Mouse (Mus musculus) lung, embryonic 15.5 days (tissue): ENCODE data around the gene Elovl7. TPM values are rescaled to one million over a fixed set of nuclear protein-coding genes. Genes with fewer than 3 reads are reported as not detected.

Experiments
- ATAC-seq: fragments of 200-750 bp; cut with Nextera tagmentation; 2 replicates; pipeline ENCODE4 v1.8.0; 2017; ENCODE audit warnings: moderate number of reproducible peaks, borderline replicate concordance; ENCODE audit not compliant: low FRiP score, low TSS enrichment; ENCODE audit errors: extremely low read depth
- H3K27ac ChIP-seq: fragments of 300-500 bp; sonication (generic); 2 replicates; pipeline ENCODE4 v1.5.1; 2015; ENCODE audit warnings: moderate library complexity, mild to moderate bottlenecking, inconsistent platforms
- H3K27me3 ChIP-seq: fragments of 300-500 bp; sonication (generic); 2 replicates; pipeline ENCODE4 v1.6.1; 2015; ENCODE audit warnings: inconsistent platforms
- H3K36me3 ChIP-seq: fragments of 300-500 bp; sonication (generic); 2 replicates; pipeline ENCODE4 v1.6.1; 2015; ENCODE audit warnings: inconsistent platforms
- H3K4me1 ChIP-seq: fragments of 300-500 bp; sonication (generic); 2 replicates; pipeline ENCODE4 v1.6.1; 2015; ENCODE audit warnings: inconsistent platforms
- H3K4me2 ChIP-seq: fragments of 300-500 bp; sonication (generic); 2 replicates; pipeline ENCODE4 v1.6.1; 2015; ENCODE audit warnings: inconsistent platforms, mild to moderate bottlenecking, moderate library complexity
- H3K4me3 ChIP-seq: fragments of 300-500 bp; sonication (generic); 2 replicates; pipeline ENCODE4 v1.5.1; 2015; ENCODE audit warnings: mild to moderate bottlenecking, inconsistent platforms
- H3K9ac ChIP-seq: fragments of 300-500 bp; sonication (generic); 2 replicates; pipeline ENCODE4 v1.6.1; 2015; ENCODE audit warnings: inconsistent platforms
- H3K9me3 ChIP-seq: fragments of 300-500 bp; sonication (generic); 2 replicates; pipeline ENCODE4 v1.6.1; 2016; ENCODE audit warnings: inconsistent platforms
- WGBS: fragments of 180-500 bp; shearing (Covaris S2); methylation state at CpG from one replicate; pipeline ENCODE4 v1.1.7; 2015; 5-methylcytosine and 5-hydroxymethylcytosine counted together
- polyA plus RNA-seq: library from polyadenylated mRNA; unstranded; fragments of >200 nt; fragmentation: Nextera tagmentation; extraction: Ambion mirVana; gene quantifications from 2 replicates; pipeline ENCODE4 v1.2.1, GENCODE M21; 2015

The Elovl7 gene
- polyA plus RNA-seq, 1 experiment from 2014 or later, result 11.5 TPM

DNA sequence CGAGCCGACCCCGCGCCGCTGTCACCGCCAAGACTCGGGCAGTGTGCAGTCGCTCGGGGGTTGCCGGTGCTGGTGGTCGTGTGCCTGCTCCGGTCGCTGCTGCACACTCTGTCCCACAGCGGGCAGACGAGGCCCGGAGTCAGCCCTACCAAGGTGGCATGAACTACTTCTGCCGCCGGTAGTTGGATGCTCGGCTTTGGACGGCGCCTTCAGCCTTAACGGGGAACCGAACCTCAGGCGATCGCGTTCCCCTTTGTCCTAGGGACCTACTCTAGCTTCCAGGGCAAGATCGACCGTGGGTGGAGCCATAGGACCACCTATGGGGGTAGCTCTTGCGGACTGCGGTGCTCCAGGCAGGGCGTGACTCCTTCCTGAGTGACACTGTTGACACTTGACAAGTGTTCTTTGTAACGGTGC is 102.3 kb downstream of the Elovl7 start:
- Histone ChIP-seq H3K27me3 (no peaks in the 10 kb centered on the region), H3K4me2 (peak overlapping the region; percentile 94), H3K4me1 (peaks cover 17% of the 10 kb centered on the region), H3K4me3 (peak overlapping the region; percentile 92), H3K36me3 (no peaks in the 10 kb centered on the region), H3K9ac (peak overlapping the region; percentile 68), H3K9me3 (no peaks in the 10 kb centered on the region), H3K27ac (peak overlapping the region; percentile 87)
- peak; percentile 62 for ATAC-seq
- 0% methylated on average over 32 of the region's 32 CpGs for WGBS

DNA sequence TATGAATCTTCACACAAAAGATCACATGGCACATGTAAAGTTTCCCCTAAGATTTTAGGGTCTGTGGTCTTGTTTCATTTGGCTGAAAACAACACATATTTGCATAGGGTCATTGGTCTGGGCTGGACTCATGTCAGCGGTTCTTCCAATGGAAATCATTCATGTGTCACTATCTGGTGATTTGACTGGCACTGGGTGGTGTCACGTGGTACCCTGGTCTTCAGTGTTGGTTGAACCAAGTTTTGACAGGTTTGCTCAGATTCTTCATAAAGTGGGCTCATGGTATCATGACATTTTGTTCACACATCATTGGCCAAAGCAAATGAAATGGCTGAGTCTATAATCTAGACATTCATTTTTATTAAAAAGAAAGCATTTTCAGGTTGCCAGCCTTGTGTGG is 103.2 kb downstream of the Elovl7 start:
- 78% methylated on average over 2 of the region's 2 CpGs for WGBS
- Histone ChIP-seq H3K9ac (no peak overlapping the region), H3K9me3 (no peaks in the 10 kb centered on the region), H3K36me3 (no peaks in the 10 kb centered on the region), H3K4me3 (peak overlapping the region; percentile 92), H3K4me1 (peaks cover 17% of the 10 kb centered on the region), H3K27ac (no peak overlapping the region), H3K27me3 (no peaks in the 10 kb centered on the region), H3K4me2 (peak overlapping the region; percentile 94)
- no peak for ATAC-seq

DNA sequence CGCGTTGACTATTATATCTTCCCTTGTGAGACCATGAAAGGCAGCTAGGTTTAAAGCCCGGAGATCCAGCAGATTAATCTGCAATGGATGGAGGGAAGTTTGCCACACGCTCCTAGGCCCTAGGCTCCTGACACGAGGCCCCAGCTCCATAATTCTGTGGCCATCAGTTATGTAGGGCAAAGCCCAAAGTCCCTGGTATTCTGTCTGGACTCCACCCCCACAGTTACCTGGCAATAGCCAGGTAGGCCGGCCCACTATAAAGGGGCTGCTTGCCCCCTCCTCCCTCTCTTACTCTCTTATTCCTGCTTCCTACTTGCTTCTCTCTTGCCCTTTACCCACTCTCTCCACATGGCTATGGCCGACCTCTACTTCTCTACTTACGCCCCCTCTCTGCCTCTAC is 104.8 kb downstream of the Elovl7 start:
- WGBS, result 94% methylated on average over 8 of the region's 8 CpGs

DNA sequence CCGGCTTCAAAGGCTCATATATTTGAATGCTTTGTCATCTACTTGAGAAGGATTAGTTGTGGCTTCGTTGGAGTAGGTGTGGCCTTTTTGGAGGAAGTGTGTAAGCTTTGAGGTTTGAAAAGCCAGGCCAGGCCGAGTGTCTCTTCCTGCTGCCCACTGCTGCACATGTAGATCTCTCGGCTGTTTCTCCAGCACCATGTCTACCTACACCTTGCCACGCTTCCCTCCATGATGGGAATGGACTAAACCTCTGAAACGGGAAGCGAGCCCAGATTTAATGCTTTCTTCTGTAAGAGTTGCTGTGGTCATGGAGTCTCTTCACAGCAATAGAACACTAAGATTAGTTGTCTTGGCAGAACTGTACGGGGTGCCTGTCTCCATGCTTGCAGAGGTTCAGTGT is 106.0 kb downstream of the Elovl7 start:
- Histone ChIP-seq H3K36me3 (peaks cover 10% of the 10 kb centered on the region; the same call in 1 of the 2 replicates), H3K9me3 (no peaks in the 10 kb centered on the region), H3K27ac (no peak overlapping the region), H3K9ac (no peak overlapping the region), H3K27me3 (no peaks in the 10 kb centered on the region), H3K4me3 (no peak overlapping the region), H3K4me2 (no peak overlapping the region), H3K4me1 (peaks cover 15% of the 10 kb centered on the region)
- no peak for ATAC-seq
- 84% methylated on average over 8 of the region's 8 CpGs for WGBS

More for the DNA sequence above, 104.8 kb downstream of the Elovl7 start:
- no peak overlapping the region for H3K9ac ChIP-seq
- no peak for ATAC-seq
- no peak overlapping the region for H3K27ac ChIP-seq
- H3K4me3 ChIP-seq, result no peak overlapping the region
- H3K4me2 ChIP-seq, result no peak overlapping the region
- peaks cover 3% of the 10 kb centered on the region; the same call in 1 of the 2 replicates for H3K36me3 ChIP-seq
- no peaks in the 10 kb centered on the region for H3K9me3 ChIP-seq
- H3K27me3 ChIP-seq, result no peaks in the 10 kb centered on the region
- H3K4me1 ChIP-seq, result peaks cover 17% of the 10 kb centered on the region

DNA sequence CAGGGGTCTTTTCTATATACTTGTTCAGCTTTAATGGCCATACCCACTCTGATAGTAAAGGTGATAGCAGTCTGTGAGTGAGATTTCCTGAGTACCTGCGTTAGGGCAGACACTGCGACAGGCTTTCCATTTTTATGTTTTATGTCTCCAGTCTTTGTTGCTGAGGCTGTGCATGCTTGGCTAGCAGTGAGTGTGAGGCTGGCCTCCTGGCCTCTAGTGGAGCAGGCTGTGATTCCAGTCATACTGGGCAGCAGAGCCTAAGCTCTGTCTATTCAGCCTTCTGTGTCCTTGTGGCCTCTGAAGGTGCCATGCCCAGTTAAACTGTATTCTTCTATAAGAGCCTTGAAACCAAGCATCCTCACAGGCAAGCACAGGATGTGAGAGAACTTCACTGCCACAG is 108.3 kb downstream of the Elovl7 start:
- Histone ChIP-seq H3K4me2 (no peak overlapping the region), H3K27ac (no peak overlapping the region), H3K27me3 (no peaks in the 10 kb centered on the region), H3K4me3 (no peak overlapping the region), H3K4me1 (no peaks in the 10 kb centered on the region), H3K9me3 (no peaks in the 10 kb centered on the region), H3K9ac (no peak overlapping the region), H3K36me3 (peaks cover 26% of the 10 kb centered on the region; the same call in 1 of the 2 replicates)
- WGBS, result 82% methylated on average over 2 of the region's 2 CpGs
- ATAC-seq, result no peak

DNA sequence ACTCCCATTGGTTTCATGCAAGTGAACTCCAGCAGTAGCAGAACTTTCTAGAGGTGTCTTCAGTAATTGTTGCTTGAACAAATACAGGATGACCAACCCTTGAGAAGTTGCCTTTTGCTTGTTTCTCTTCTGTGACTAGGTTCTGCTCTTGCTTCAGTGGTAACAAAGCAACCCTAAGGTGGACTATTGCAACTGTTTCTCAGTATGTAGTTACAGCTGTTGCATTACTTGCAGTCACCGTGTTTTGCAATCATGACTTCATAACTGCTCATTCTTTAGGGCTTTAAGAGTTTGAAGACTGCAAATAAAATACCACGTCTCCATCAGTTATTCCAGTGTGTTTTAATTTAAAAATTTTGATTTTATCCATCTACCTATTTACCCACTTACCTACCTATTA is 109.1 kb downstream of the Elovl7 start:
- peaks cover 26% of the 10 kb centered on the region; the same call in 1 of the 2 replicates for H3K36me3 ChIP-seq
- no peak overlapping the region for H3K9ac ChIP-seq
- no peak overlapping the region for H3K27ac ChIP-seq
- 89% methylated on average over 2 of the region's 2 CpGs for WGBS
- no peaks in the 10 kb centered on the region for H3K4me1 ChIP-seq
- H3K4me3 ChIP-seq, result no peak overlapping the region
- ATAC-seq, result no peak
- no peak overlapping the region for H3K4me2 ChIP-seq
- H3K9me3 ChIP-seq, result no peaks in the 10 kb centered on the region
- H3K27me3 ChIP-seq, result no peaks in the 10 kb centered on the region

DNA sequence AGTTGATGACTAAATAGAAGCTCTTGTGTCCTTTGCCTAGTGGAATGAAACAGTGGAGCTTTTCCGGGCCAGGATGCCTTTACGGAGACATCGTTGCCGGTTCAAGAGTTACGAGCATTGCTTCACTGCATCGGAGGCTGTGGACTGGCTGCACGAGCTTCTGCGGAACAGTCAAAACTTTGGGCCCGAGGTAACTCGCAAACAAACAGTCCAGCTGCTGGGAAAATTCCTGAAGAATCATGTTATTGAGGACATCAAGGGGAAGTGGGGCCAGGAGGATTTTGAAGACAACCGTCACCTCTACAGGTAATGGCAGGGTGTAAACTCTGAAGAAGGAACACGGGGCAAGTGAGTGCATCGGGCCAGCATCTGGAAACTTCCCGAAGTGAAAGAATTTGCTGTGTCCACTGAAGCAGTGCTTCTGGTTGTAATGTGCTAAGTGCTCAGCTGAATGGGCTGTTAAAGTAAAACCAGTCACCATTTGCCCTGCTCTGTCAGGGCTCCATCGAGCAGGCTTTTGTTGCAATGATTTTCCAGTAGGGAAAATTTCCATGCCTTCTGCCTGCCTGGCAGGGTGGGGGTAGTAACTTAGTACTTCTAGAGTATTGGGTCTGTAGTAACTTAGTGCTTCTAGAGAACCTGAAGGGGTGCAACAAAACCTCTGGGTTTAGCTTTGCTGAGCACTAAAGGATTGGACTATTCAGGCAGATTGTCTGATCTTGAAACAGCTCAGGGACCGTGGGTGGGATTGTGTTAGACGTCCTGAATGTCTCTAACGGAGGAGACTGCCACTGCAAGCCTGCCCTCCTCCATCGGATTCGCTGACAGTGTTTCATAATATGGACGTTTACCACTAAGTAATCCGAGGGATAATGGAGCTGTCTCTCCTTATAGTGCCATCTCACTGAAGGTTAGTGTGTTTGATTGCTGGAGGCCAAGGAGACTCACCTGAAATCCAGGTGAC is 109.9 kb downstream of the Elovl7 start:
- no peak for ATAC-seq
- H3K4me3 ChIP-seq, result no peak overlapping the region
- no peaks in the 10 kb centered on the region for H3K9me3 ChIP-seq
- WGBS, result 90% methylated on average over 22 of the region's 22 CpGs
- H3K36me3 ChIP-seq, result peaks cover 26% of the 10 kb centered on the region; the same call in 1 of the 2 replicates
- H3K27ac ChIP-seq, result no peak overlapping the region
- no peaks in the 10 kb centered on the region for H3K27me3 ChIP-seq
- no peaks in the 10 kb centered on the region for H3K4me1 ChIP-seq
- no peak overlapping the region for H3K9ac ChIP-seq
- no peak overlapping the region for H3K4me2 ChIP-seq

DNA sequence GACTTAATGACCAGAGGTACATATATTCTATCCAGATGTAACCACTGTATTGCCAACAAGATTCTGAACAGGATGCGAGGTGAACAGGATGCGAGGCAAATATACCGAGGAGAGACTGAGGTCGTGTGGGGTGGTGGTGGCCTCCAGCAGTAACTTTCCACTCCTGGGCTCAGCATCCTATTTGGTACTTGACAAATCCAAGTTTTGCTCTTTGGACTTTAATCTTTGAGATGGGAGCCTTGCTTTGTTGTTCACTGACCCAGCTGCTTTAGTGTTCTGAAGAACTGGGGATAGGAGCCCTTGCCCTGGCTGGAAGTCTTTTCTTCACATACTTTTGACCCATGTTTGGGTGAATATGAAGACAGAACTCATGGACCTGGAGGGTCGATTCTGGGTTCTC is 111.7 kb downstream of the Elovl7 start:
- no peaks in the 10 kb centered on the region for H3K27me3 ChIP-seq
- no peaks in the 10 kb centered on the region for H3K4me1 ChIP-seq
- no peak overlapping the region for H3K27ac ChIP-seq
- no peaks in the 10 kb centered on the region for H3K9me3 ChIP-seq
- WGBS, result 80% methylated on average over 5 of the region's 5 CpGs
- no peak overlapping the region for H3K4me2 ChIP-seq
- peaks cover 26% of the 10 kb centered on the region; the same call in 1 of the 2 replicates for H3K36me3 ChIP-seq
- ATAC-seq, result no peak
- no peak overlapping the region for H3K4me3 ChIP-seq
- H3K9ac ChIP-seq, result no peak overlapping the region

DNA sequence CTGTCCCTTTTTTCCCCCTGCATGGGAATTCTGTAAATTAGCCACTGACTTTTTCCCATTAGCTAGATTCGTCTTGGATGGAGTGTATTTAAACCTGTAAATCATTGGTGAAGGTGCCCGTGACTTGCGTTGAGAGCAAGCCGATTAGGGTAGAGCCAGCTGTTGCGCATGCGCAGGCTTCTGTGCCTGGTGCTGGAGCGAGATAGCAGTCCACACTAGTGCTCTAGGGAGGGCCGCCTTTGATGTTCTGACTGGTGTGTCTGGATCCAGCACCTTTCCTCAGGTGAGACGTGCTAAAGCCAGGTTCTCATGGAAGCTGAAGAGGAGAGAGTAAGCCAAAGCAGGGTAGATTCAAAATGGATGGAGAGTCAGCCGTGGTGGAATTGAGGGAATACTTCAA is 112.1 kb downstream of the Elovl7 start:
- H3K27me3 ChIP-seq, result no peaks in the 10 kb centered on the region
- no peak overlapping the region for H3K27ac ChIP-seq
- no peak for ATAC-seq

DNA sequence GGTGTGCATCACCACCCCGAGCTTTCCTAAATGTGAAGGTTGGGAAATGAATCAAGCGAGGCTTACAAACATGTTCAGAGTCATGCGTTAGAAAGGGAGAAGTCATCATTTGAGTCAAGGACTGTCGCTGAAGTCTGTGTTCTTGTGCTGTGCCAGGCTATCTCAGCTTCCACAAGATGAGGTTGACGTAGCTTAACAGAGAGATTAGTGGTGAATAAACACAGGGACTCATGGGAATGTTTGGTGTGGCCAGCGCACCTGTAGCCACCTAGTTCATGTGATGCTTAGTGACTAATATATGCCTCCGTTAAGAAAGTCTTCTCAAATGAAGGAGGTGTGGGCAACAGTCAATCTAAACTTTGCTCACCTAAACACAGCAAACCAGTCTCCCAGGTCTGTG is 112.8 kb downstream of the Elovl7 start:
- Histone ChIP-seq H3K27me3 (no peaks in the 10 kb centered on the region), H3K4me3 (no peak overlapping the region), H3K9me3 (no peaks in the 10 kb centered on the region), H3K36me3 (peaks cover 26% of the 10 kb centered on the region; the same call in 1 of the 2 replicates), H3K4me1 (no peaks in the 10 kb centered on the region), H3K9ac (no peak overlapping the region), H3K27ac (no peak overlapping the region), H3K4me2 (no peak overlapping the region)
- 75% methylated on average over 7 of the region's 7 CpGs for WGBS
- ATAC-seq, result no peak

More for the DNA sequence above, 112.1 kb downstream of the Elovl7 start:
- H3K36me3 ChIP-seq, result peaks cover 26% of the 10 kb centered on the region; the same call in 1 of the 2 replicates
- no peak overlapping the region for H3K4me3 ChIP-seq
- no peaks in the 10 kb centered on the region for H3K9me3 ChIP-seq
- H3K9ac ChIP-seq, result no peak overlapping the region
- no peak overlapping the region for H3K4me2 ChIP-seq
- no peaks in the 10 kb centered on the region for H3K4me1 ChIP-seq
- 88% methylated on average over 10 of the region's 10 CpGs for WGBS

DNA sequence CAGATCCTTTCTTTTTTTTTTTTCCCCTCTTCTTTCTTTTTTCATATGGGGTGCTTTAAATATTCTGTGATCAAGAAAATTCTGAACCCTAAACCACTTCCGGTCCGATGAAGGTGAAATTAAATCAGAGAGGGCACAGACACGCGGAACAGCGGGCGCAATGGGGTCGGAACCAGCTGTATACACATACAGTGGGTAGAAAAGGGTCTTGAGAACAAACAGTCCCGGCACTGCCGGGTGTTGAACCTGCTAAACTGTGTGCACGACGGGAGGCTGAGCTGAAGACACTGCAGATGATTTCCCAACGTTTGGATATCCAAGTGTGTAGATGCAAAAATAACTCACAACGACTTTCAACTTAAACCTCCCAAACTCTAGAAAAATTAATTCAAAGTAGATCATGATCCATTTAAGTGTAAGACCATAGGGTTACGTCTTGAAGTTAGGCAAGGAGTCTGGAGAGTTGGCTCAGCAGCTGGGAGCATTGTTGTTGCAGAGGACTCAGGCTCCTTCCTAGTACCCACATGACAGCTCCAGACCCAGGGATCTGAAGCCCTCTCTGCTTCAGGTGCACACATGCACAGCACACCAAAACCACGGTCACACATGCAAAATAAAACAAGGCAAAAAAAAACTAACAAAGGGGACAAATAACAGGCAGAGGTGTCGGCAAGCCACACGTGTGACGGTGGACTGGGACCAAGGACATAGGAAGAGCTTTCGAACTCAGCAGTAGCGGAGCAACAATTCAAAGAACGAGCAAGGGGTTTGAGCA is 114.4 kb downstream of the Elovl7 start:
- H3K4me3 ChIP-seq, result no peak overlapping the region
- no peak for ATAC-seq
- 91% methylated on average over 21 of the region's 21 CpGs for WGBS
- no peaks in the 10 kb centered on the region for H3K9me3 ChIP-seq
- H3K36me3 ChIP-seq, result peaks cover 26% of the 10 kb centered on the region; the same call in 1 of the 2 replicates
- no peaks in the 10 kb centered on the region for H3K4me1 ChIP-seq
- no peaks in the 10 kb centered on the region for H3K27me3 ChIP-seq
- no peak overlapping the region for H3K27ac ChIP-seq
- H3K4me2 ChIP-seq, result no peak overlapping the region
- H3K9ac ChIP-seq, result no peak overlapping the region

DNA sequence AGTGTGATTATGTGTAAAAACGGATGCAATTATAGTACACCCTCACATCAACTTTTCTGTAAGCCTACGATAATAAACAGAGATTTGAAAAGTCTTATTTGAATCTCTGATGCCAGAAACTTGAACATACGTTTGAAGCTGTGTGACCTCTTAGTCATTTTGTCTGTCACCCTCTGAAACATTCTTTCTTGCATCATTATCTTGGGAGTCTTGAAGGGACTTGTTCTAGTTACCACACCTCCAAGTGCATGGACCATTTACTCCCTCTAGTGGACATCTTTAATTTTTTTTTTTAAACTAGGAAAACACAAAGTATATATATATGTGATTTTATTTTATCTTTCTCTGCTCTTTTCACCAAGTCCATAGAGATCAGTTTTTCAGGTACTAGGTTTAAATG is 115.5 kb downstream of the Elovl7 start:
- Histone ChIP-seq H3K4me3 (no peak overlapping the region), H3K4me2 (no peak overlapping the region), H3K9ac (no peak overlapping the region), H3K4me1 (no peaks in the 10 kb centered on the region), H3K36me3 (peaks cover 22% of the 10 kb centered on the region), H3K27me3 (no peaks in the 10 kb centered on the region), H3K9me3 (no peaks in the 10 kb centered on the region), H3K27ac (no peak overlapping the region)
- no peak for ATAC-seq
- WGBS, result 56% methylated on average over 3 of the region's 3 CpGs
